Mouse (Mus musculus) midbrain, embryonic 15.5 days (tissue): Measurements from ENCODE around the gene Itpk1. TPM values are rescaled to one million over a fixed set of nuclear protein-coding genes. Genes with fewer than 3 reads are reported as not detected.

Source experiments
- ATAC-seq: fragments of 200-750 bp; cut with Nextera tagmentation; replicated peaks from 2 replicates; pipeline ENCODE4 v1.8.0; 2017; ENCODE audit warnings: moderate TSS enrichment
- H3K27ac ChIP-seq: fragments of 300-500 bp; sonication (generic); 2 replicates; pipeline ENCODE4 v1.5.1; 2015; ENCODE audit warnings: mild to moderate bottlenecking, inconsistent platforms
- H3K27me3 ChIP-seq: fragments of 300-500 bp; sonication (generic); replicated peaks from 2 replicates; pipeline ENCODE4 v1.6.1; 2015; ENCODE audit warnings: inconsistent platforms
- H3K36me3 ChIP-seq: fragments of 300-500 bp; sonication (generic); replicated peaks from 2 replicates; pipeline ENCODE4 v1.6.1; 2015; ENCODE audit warnings: inconsistent platforms
- H3K4me1 ChIP-seq: fragments of 300-500 bp; sonication (generic); 2 replicates; pipeline ENCODE4 v1.6.1; 2015; ENCODE audit warnings: inconsistent platforms
- H3K4me2 ChIP-seq: fragments of 300-500 bp; sonication (generic); 2 replicates; pipeline ENCODE4 v1.6.1; 2015; ENCODE audit warnings: inconsistent platforms, mild to moderate bottlenecking, moderate library complexity
- H3K4me3 ChIP-seq: fragments of 300-500 bp; sonication (generic); 2 replicates; pipeline ENCODE4 v1.5.1; 2015; ENCODE audit warnings: mild to moderate bottlenecking, inconsistent platforms
- H3K9ac ChIP-seq: fragments of 300-500 bp; sonication (generic); 2 replicates; pipeline ENCODE4 v1.6.1; 2015; ENCODE audit warnings: mild to moderate bottlenecking, inconsistent platforms
- H3K9me3 ChIP-seq: fragments of 300-500 bp; sonication (generic); 2 replicates; pipeline ENCODE4 v1.6.1; 2016; ENCODE audit warnings: inconsistent platforms
- WGBS: fragments of 180-500 bp; shearing (Covaris S2); methylation state at CpG from one replicate; pipeline ENCODE4 v1.1.7; 2015; ENCODE audit warnings: mixed read lengths; 5-methylcytosine and 5-hydroxymethylcytosine counted together
- polyA plus RNA-seq: library from polyadenylated mRNA; unstranded; fragments of >200 nt; fragmentation: Nextera tagmentation; extraction: Ambion mirVana; gene quantifications from 2 replicates; pipeline ENCODE4 v1.2.1, GENCODE M21; 2015

Gene Itpk1
- polyA plus RNA-seq, 1 experiment from 2014 or later = 34.1 TPM

DNA sequence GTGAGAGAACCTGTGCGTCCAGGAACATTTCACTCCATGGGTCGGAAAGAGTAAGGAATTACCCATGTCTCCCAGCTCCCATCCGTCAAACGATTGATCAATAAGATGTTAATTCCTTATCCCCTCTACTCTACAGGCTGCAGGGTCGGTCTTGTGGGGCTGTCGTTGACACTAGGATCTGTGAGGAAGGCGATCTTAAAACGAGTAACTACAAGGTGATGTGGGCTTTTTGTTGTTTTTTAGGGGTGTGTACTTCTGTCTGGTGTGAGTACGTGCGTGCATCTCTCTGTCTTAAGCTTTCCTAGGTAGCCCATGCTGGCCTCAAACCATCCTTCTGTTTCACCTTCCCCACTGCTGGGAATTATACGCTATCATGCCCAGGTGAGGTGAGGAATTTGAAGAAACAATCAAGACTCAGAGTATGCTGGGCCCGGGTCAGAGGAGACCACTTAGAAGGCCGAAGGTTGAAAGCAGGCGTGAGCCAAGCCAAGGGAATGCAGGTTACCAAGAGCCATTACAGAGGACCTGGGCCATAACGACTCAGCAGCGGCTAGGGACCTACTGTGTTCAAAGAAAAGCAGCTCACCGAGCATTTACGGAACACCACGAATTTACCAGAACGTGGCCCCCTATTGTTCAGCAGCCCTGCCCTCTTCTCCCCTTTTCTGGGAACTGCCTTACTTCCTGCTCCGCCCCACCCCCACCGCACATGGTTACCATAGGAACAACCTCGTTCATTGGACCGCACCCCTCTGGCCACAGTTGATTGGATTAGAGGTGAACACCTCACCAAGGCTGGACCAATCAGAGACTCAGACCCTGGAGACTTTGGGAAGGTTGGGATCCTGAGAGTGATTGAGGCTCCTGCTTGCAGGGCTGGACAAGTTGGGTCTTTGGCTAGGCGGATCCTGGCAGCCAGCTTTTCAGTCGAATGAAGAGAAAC lies 25.4 kb upstream of the Itpk1 start:
- peak overlapping the region; percentile 26 for H3K4me3 ChIP-seq
- peak overlapping the region; percentile 51 for H3K4me2 ChIP-seq
- no peaks in the 10 kb centered on the region for H3K27me3 ChIP-seq
- 0 out of 2 replicates have a peak overlapping the region, but pooled peaks have one; percentile 12 for H3K9ac ChIP-seq
- no peaks in the 10 kb centered on the region for H3K36me3 ChIP-seq
- peak overlapping the region; percentile 82 for H3K27ac ChIP-seq
- H3K9me3 ChIP-seq = no peaks in the 10 kb centered on the region
- H3K4me1 ChIP-seq = peaks cover 20% of the 10 kb centered on the region
- ATAC-seq = peak; percentile 98
- 30% methylated on average over 26 of the region's 26 CpGs for WGBS

DNA sequence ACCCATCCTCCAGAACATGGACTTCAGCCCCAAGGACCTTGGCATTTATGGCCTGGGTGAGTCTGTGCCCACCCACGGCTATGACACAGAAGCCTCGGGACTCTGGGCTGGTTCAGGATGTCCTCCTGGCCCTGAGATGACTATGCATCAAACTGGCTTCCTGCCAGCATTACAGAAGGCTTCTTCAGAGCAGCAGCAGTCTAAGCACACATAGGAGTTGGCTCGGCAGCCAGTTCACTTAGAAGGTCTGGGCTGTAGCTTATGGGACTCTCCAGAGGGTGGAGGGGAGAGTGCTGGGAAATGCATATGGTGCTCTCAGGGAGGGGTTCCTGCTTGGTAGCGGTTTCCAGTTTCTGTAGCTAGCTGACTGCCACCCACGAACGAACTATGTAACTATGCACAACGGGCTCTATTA lies 21.0 kb upstream of the Itpk1 start:
- H3K27me3 ChIP-seq = no peaks in the 10 kb centered on the region
- no peaks in the 10 kb centered on the region for H3K36me3 ChIP-seq
- no peaks in the 10 kb centered on the region for H3K9me3 ChIP-seq
- no peak overlapping the region for H3K4me2 ChIP-seq
- no peak overlapping the region for H3K9ac ChIP-seq
- no peak for ATAC-seq
- peaks cover 12% of the 10 kb centered on the region for H3K4me1 ChIP-seq
- no peak overlapping the region for H3K27ac ChIP-seq
- H3K4me3 ChIP-seq = no peak overlapping the region
- WGBS = 80% methylated on average over 7 of the region's 7 CpGs

DNA sequence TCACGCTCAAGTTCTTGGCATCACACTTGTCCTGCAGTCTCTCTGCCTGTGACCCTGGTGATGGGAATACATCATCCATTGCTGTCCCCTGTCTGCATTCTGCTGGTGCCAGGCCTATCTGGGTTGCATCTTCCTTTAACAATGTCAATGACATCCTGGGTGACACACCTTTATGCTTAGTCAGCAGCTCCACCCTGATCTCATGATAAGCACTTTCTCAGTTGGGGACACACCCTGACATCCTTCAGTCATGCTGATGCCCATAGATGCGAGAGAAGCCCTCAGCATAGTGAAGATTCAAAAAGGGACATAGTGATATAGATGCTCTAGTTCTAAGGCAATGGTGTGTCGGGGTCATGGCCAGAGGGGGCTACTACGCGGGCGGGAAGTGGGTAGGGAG lies 20.4 kb upstream of the Itpk1 start:
- WGBS = 93% methylated on average over 6 of the region's 6 CpGs
- no peak for ATAC-seq
- H3K9me3 ChIP-seq = no peaks in the 10 kb centered on the region

DNA sequence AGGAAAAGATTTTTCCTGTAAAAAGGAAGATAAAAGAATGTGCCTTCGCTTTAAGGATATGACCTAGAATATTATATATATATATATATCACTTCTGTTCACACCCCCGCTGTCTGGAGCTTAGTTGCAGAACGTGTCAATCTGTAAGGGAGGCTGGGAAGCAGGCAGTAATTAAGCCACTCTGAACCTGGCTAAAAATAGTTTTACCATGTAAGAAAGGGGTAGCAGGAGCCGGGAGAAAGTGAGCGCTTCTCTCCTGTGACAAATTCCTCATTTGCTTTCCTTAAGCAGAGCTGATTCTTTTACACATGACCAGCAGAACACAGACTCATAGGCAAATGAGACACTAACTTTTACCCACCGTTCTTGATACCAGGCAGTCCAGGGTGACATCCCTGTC lies 19.1 kb upstream of the Itpk1 start:
- Histone ChIP-seq H3K4me3 (no peak overlapping the region), H3K4me2 (no peak overlapping the region), H3K36me3 (no peaks in the 10 kb centered on the region), H3K4me1 (0 out of 2 replicates have a peak, but pooled peaks cover 3% of the 10 kb centered on the region), H3K27ac (no peak overlapping the region), H3K9me3 (no peaks in the 10 kb centered on the region), H3K27me3 (no peaks in the 10 kb centered on the region), H3K9ac (no peak overlapping the region)
- no peak for ATAC-seq
- WGBS = 79% methylated on average over 6 of the region's 6 CpGs

More for the DNA sequence above, 20.4 kb upstream of the Itpk1 start:
- H3K4me1 ChIP-seq = 0 out of 2 replicates have a peak, but pooled peaks cover 5% of the 10 kb centered on the region
- no peak overlapping the region for H3K9ac ChIP-seq
- H3K27me3 ChIP-seq = no peaks in the 10 kb centered on the region
- no peaks in the 10 kb centered on the region for H3K36me3 ChIP-seq
- H3K4me3 ChIP-seq = no peak overlapping the region
- no peak overlapping the region for H3K27ac ChIP-seq
- H3K4me2 ChIP-seq = no peak overlapping the region

DNA sequence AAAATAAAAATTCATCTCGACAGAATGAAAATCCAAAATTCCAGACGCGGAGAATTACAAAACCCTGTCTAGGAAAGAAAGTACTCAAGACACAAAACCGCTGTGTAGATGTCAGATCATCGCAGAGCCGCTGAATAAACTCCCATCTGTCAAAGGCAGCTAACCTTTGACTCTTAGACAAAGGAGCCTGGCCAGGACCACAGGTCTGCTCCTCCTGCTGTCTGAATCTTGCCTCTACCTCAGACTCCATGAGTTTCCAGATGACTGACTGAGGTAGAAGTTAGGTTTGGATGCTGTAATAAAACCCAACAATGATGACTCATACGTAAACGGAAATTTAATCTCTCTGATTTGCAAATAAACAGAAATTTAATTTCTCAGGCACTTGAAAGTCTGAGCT lies 18.2 kb upstream of the Itpk1 start:
- 0 out of 2 replicates have a peak, but pooled peaks cover 3% of the 10 kb centered on the region for H3K4me1 ChIP-seq
- no peak overlapping the region for H3K4me3 ChIP-seq
- WGBS = 65% methylated on average over 8 of the region's 8 CpGs
- no peaks in the 10 kb centered on the region for H3K9me3 ChIP-seq
- H3K36me3 ChIP-seq = no peaks in the 10 kb centered on the region
- no peaks in the 10 kb centered on the region for H3K27me3 ChIP-seq
- ATAC-seq = no peak
- H3K27ac ChIP-seq = no peak overlapping the region
- H3K9ac ChIP-seq = no peak overlapping the region
- no peak overlapping the region for H3K4me2 ChIP-seq

DNA sequence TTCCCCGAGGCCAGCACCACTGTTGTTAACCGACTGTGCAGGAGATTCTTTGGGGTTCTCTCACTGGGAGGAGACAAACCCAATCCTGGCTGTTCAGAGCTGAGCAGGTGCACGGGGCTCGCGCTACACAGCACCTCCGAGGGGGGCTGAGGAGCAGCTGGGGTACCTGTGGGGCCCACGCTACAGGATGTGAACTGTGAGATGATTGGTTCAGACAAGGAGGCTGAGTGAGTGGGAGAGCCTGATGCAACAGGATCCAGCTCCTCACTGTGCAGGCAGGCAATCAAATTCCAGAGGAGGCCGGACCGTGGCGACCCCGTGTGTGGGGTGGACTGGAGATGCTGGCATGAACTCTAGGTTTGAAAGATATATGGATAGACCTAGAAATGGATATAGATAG lies 17.7 kb upstream of the Itpk1 start:
- no peak for ATAC-seq
- H3K36me3 ChIP-seq = no peaks in the 10 kb centered on the region
- WGBS = 59% methylated on average over 11 of the region's 11 CpGs
- 0 out of 2 replicates have a peak, but pooled peaks cover 3% of the 10 kb centered on the region for H3K4me1 ChIP-seq
- no peaks in the 10 kb centered on the region for H3K9me3 ChIP-seq
- H3K4me2 ChIP-seq = no peak overlapping the region
- H3K9ac ChIP-seq = no peak overlapping the region
- H3K4me3 ChIP-seq = no peak overlapping the region
- no peak overlapping the region for H3K27ac ChIP-seq
- no peaks in the 10 kb centered on the region for H3K27me3 ChIP-seq

DNA sequence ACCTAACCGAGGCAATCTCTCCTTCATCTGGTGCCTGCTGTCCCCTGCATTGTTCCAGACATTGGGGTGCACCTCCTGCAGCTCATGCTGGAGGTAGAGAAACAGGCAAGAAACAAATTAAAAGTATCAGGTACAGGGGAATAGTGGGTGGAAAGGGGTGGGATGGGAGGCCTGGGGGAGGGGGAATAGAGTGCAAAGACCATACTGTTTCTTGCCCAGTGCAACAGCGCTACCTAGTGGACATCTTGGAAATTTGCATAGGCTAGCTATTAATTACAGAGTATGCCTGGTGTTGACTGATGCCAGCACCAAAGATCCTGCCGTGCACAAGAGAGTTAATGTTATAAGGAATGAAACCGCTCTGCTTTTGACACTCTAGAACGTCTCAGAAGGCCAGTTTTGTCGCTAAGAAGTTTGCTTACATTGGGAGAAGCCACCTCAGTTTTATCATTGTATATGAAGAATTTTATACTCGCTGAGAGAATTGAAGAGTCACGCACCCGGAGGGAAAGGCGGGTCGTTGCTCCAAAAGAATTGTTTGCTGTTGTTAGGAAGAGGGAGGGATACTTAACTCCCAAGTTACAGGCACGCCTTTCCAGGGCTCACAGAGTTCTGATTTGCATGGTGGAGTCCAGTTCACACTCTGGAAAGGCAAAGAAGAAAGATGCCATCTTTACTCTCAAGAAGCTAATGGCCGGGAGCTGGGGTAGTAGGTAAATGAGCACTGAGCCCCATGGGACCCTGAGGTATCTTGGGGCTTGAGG lies 15.0 kb upstream of the Itpk1 start:
- no peak overlapping the region for H3K9ac ChIP-seq
- H3K27ac ChIP-seq = no peak overlapping the region
- 26% methylated on average over 13 of the region's 13 CpGs for WGBS
- no peak overlapping the region for H3K4me3 ChIP-seq
- H3K36me3 ChIP-seq = no peaks in the 10 kb centered on the region
- H3K27me3 ChIP-seq = no peaks in the 10 kb centered on the region
- peak; percentile 75; the same call in 1 of the 2 replicates for ATAC-seq
- H3K4me1 ChIP-seq = 0 out of 2 replicates have a peak, but pooled peaks cover 3% of the 10 kb centered on the region
- no peaks in the 10 kb centered on the region for H3K9me3 ChIP-seq
- H3K4me2 ChIP-seq = peak overlapping the region; percentile 17

DNA sequence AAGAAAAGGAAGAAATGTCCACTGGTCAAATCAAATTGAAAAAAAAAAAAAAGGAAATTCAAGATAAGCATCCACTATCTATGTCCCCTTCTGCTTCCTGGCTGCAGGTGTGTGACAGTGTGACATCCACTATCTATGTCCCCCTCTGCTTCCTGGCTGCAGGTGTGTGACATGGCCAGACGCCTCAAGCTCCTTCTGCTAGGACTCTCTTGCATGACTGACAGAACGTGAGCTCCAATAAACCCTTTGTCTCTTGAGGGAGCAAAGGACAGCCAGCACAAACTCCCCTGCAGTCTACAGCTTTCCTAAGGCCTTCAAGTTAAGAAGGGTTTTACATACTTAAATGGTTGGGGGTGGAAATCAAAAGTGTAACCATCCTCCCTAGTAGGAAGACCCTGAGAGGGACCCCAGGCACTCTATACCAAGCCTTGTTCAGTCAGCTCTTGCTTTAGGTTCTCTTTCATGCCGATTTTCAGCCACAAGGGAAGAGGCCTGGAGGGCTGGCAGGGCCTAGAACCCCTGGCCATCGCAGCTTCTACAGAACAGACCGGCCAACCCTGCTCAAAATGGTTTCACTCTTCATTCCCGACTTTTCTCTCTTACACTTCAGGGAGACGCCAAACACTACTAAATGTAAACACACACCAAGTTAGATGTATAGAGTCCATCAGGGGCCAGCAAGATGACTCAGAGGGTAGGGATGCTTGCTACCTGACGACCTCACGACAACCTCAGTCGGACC lies 10.1 kb upstream of the Itpk1 start:
- ATAC-seq = no peak

DNA sequence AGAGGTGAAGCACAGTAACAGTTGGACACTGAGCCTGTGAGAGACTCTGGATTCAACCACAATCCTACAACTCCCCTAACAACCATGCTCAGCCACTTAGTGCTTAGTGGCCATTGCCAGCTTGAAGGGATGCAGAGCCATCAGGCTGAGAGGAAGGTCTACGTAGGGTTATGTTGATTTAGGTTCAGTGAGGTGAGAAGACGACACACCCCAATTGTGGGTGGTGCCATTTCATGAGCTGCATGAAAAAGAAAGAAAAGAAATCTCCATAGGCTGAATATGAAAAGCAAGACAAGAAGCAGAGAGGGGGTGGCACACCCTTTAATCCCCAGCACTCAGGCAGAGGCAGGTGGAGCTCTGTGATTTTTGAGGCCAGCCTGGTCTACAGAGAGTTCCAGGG lies 9.4 kb upstream of the Itpk1 start:
- no peak overlapping the region for H3K9ac ChIP-seq
- no peak for ATAC-seq
- H3K36me3 ChIP-seq = no peaks in the 10 kb centered on the region
- no peaks in the 10 kb centered on the region for H3K9me3 ChIP-seq
- no peak overlapping the region for H3K27ac ChIP-seq
- H3K27me3 ChIP-seq = no peaks in the 10 kb centered on the region
- H3K4me1 ChIP-seq = no peaks in the 10 kb centered on the region
- H3K4me3 ChIP-seq = no peak overlapping the region
- no peak overlapping the region for H3K4me2 ChIP-seq
- WGBS = 62% methylated on average over 2 of the region's 2 CpGs

More for the DNA sequence above, 10.1 kb upstream of the Itpk1 start:
- Histone ChIP-seq H3K9me3 (no peaks in the 10 kb centered on the region), H3K27ac (no peak overlapping the region), H3K36me3 (no peaks in the 10 kb centered on the region), H3K27me3 (no peaks in the 10 kb centered on the region), H3K4me2 (no peak overlapping the region), H3K9ac (no peak overlapping the region), H3K4me1 (0 out of 2 replicates have a peak, but pooled peaks cover 2% of the 10 kb centered on the region), H3K4me3 (no peak overlapping the region)
- WGBS = 80% methylated on average over 10 of the region's 10 CpGs

DNA sequence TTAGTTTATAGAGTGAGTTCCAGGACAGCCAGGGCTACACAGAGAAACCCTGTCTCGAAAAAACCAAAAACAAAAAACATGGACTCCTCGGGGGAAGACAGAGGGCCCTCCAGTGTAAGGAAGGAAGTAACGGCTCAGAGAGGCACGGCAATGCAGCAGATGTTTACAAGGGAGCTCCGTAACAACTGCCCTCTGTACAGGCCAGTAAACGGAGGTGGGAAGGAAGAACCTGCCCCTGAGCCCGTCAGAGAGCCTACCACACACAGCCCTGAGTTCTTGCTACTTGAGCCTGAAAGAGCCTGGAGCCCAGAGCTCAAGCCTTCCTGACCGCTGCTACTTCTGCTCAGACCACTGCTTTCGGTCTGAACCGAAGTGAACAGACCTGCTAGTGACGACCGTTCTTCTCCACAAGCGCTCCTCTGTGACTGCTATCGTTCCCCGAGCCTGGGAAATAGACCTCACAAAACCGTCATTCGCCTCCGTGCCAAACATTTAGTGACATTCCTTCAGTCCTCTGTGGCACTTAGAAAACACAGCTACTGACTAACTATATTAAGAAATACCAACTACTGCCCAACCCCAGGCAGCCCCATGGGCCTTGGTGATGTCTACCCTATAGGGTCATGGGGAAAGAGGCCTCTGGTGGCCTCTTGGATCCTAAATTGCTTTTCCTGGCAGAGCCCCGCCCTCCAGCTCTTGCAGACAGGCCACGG lies 8.6 kb upstream of the Itpk1 start:
- Histone ChIP-seq H3K4me2 (no peak overlapping the region), H3K9me3 (no peaks in the 10 kb centered on the region), H3K27ac (no peak overlapping the region), H3K27me3 (no peaks in the 10 kb centered on the region), H3K4me3 (no peak overlapping the region), H3K36me3 (no peaks in the 10 kb centered on the region), H3K4me1 (no peaks in the 10 kb centered on the region), H3K9ac (no peak overlapping the region)
- 81% methylated on average over 20 of the region's 20 CpGs for WGBS
- ATAC-seq = no peak

DNA sequence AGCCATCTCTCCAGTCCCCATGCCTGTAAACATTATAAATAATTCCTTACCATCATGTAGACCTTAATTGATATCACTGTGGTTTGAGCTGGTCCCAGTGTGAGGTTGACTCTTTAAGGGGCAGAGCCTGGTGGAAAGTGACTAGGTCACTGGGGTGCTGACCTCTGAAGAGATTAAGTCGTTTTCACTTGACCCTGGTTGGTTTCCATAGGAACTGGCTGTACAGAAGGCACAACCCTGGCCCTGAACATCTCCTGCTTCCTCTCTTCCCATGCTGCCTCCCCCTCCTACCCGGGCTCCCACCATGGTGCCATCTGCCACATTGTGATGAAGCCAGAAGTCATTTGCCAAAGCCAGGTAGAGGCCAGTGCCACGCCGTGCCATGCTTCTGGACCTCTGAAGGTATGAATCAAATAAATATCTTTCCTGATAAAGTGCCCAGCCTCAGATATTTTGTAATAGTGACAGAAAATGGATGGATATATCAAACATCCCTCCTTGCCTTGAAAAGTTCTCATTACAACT lies 6.2 kb upstream of the Itpk1 start:
- Histone ChIP-seq H3K36me3 (no peaks in the 10 kb centered on the region), H3K27ac (no peak overlapping the region), H3K4me2 (no peak overlapping the region), H3K9ac (no peak overlapping the region), H3K9me3 (no peaks in the 10 kb centered on the region), H3K4me3 (no peak overlapping the region), H3K27me3 (no peaks in the 10 kb centered on the region), H3K4me1 (peaks cover 4% of the 10 kb centered on the region)
- WGBS = 54% methylated on average over 4 of the region's 4 CpGs
- no peak for ATAC-seq
